Mouse (Mus musculus) WW6 (cell line): ENCODE data around the gene Rpl13.
"Not testable (repeated sequence)": the region's sequence is repeated elsewhere in the genome, so short reads cannot be mapped to it uniquely, and the experiment has no call there.

ENCODE experiments used
- DNase-seq: peaks from one replicate; pipeline ENCODE4 v3.0.0-alpha.2; 2013; ENCODE audit warnings: low read depth, low spot score

The Rpl13 gene

GRCm38 (mm10) chr8:123101735-123102685, at the start of gene Rpl13:
Gene Rpl13, plus strand, starts transcription at chr8:123102350.
- peak; percentile 91 for DNase-seq

DNA sequence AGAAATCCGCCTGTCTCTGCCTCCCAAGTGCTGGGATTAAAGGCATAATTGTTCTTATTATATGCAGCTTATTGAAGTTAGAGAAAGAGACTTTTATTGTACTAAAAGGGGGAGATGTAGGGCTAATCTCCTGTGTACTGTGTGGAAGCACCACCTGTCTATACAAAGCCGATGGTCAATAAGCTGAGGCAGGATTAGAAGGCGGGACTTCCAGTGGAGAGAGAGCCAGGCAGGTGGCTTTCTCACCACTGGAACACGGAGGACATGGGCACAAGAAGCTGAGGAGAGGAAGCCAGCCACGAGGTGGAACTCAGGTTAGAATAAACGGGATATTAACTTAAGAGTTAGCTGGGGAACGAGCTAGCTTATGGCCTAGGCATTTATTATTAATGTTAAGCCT, 39.4 kb upstream of the Rpl13 start, which contains the start of gene Spg7:
Gene Spg7 (plus strand): TSS at position 222 of the 400 bp plus-strand sequence.
- DNase-seq: no peak

GRCm38 (mm10) chr8:123064072-123064471, 38.1 kb upstream of the Rpl13 start:
- DNase-seq: no peak

- no peak for DNase-seq
Observed at GRCm38 (mm10) chr8:123064809-123065213, 37.3 kb upstream of the Rpl13 start.

DNA sequence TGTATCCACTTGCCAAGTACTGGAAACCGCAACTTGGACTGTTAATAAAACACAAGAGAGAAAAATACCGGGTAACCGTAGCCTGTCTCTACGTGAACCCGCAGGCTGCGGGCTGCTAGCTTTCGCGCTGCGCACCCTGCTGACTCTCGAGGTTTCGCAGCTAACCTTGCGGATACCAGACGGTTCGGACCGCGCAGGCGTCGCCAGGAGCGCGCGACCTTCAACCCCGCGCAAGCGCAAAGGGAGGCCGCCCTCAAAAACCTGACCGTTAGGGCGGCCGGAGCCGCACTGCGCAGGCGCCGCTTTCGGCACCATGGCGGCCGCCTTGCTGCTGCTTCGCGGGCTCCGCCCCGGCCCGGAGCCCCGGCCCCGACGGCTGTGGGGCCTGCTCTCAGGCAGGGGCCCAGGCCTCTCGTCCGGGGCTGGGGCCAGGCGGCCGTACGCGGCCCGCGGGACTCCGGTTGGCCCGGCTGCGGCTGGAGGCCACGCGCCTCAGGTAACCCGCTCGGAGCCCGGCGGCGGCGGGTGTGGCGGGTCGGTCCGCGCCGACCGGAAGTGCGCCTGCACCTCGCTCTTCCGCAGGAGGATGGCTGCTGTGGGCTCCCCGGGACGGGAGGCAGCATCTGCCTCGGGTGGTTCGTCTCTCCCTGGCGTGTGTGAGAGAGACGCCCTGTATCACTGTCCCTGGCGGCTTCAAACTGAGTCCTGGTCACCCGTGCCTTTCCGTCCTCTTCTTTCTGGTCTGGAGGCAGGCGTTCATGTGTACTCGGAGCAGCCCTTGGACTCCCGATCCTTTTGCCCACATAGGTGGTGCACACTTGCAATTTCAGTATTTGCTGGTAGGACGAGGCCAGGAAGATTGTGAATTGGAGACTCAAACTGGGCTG, 36.7 kb upstream of the Rpl13 start:
- DNase-seq: peak; percentile 95

- DNase-seq: no peak
Observed at GRCm38 (mm10) chr8:123066101-123066683, 36.0 kb upstream of the Rpl13 start.

DNA sequence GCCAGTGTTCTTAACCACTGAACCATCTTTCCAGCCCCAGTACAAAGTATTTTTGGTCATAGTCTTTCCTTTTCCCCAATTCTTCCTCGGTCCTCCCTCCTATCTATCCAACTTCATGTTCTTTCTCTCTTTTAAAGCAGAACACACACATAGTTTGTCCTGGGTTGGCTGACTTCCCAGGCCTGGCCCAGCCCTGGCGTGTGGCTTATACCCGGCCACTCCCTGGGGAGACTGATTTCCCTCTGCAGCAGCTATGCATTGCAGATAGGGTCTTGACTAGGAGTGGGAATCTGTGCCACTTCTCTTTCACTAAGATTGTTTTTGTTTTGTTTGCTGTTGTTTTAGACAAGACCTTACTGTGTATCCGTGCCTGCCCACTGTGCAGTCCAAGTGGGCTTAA, 31.0 kb upstream of the Rpl13 start:
- DNase-seq: no peak

DNA sequence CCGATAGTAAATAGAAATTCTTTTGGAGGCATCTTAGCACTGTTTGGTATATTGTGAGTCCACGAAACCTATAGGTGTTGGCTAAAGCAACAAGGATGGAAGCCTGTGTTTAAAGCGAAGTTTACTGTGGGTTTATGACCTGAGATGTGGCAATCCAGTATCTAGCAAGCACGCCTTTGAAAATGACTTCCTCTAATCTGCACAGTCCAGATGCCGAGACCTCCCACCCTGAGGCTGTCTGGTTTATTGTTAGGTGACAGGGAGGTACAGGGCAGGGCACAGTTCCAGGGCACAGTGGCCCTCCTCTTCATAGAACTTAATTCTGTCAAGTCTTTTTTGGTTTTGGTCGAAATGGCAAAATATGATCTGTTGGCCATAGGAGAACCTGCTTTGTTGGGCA, 24.9 kb upstream of the Rpl13 start:
- no peak for DNase-seq

DNA sequence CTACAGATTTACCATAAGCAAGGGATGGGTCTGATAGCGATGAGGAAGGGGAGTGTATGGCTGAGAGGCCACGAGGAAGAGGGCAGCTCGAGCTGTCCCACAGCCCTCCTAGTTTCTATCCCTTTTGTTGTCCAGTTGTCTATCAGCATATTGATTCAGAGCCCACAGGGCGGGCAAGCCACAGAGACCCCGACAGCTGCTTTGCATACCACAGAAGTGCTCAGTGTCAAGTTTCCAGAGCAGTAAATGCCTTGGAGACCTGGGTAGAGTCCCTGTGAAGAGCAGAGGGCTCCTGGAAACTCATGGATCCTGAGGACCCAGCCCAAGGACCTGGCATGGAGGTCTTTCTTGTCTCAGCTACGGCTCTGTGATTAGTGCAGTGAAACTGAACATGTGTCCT, 19.2 kb upstream of the Rpl13 start:
- no peak for DNase-seq

GRCm38 (mm10) chr8:123083610-123084009, 18.5 kb upstream of the Rpl13 start:
- no peak for DNase-seq

- no peak for DNase-seq
Observed at GRCm38 (mm10) chr8:123087289-123087688, 14.9 kb upstream of the Rpl13 start.

GRCm38 (mm10) chr8:123097216-123097615, 4.9 kb upstream of the Rpl13 start:
- DNase-seq: no peak

DNA sequence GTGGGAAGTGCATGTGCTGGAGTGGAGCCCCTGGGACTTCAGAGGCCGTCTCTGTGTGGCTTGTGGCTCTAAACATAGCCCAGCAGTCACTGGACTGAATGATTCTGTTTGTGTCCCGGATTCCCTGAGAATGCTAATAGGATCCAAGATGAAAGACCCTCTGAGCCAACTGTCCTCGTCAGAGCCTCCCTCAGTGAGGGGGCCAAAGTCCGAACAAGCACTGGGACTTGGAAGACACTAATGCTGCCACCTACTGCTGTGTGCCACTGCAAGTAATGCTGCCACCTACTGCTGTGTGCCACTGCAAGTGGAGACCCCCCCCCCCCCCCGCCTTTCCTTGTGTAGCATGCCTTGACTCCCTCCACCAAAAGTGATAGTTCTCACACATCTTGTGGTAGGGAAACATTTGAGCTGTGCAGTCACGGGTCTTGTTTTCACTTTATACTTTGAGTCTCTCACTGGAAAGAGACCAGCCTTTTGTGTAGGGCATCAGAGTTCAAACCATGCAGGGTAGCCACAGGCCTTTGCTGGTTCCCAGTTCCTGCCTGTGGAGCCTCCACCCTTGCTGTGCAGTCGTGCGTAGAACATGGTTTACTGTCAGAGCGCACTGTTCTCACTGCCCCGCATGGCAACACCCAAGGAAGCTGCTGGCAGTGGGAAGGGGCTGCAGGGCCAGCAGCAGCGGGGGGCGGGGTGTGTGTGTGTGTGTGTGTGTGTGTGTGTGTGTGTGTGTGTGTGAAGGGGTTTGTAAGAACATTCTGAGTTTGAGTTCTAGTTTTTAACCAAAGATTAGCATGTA, 4.2 kb upstream of the Rpl13 start:
- DNase-seq: no peak

DNA sequence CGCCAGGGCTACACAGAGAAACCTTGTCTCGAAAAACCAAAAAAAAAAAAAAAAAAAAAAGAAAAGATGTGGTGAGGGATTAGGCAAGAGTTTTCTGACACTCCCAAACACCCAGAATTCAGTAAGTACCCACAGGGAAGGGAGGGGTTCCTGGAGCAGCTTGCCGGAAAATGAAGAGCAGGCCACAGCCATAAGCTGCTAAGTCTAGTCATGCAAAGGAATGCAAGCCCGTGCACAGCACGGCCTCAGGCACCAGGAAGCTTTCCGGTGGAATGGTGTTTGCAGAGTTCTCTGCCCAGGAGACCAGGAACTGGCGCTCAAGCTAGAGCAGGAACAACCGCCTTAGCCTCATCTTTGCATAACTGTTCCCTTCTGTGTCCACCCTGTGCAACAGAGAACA, 1.9 kb upstream of the Rpl13 start:
- no peak for DNase-seq

DNA sequence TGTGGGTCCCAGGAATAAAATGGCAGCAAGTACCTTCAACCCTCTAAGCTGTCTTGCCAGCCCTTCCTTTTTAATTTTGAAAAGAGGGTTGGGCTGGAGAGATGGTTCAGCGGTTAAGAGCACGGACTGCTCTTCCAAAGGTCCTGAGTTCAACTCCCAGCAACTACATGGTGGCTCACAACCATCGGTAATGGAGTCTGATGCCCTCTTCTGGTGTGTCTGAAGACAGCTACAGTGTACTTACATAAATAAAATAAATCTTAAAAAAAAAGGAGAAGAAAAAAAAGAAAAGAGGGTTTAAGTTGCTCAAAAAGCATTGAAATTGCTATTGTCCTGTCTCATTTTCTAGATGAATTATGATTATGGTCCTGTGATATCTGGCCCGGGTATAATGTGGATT, 906 bp upstream of the Rpl13 start:
- no peak for DNase-seq

GRCm38 (mm10) chr8:123102855-123103254, 705 bp downstream of the Rpl13 start:
- not testable (repeated sequence) for DNase-seq

GRCm38 (mm10) chr8:123103285-123103684, 1.1 kb downstream of the Rpl13 start:
- DNase-seq: no peak

DNA sequence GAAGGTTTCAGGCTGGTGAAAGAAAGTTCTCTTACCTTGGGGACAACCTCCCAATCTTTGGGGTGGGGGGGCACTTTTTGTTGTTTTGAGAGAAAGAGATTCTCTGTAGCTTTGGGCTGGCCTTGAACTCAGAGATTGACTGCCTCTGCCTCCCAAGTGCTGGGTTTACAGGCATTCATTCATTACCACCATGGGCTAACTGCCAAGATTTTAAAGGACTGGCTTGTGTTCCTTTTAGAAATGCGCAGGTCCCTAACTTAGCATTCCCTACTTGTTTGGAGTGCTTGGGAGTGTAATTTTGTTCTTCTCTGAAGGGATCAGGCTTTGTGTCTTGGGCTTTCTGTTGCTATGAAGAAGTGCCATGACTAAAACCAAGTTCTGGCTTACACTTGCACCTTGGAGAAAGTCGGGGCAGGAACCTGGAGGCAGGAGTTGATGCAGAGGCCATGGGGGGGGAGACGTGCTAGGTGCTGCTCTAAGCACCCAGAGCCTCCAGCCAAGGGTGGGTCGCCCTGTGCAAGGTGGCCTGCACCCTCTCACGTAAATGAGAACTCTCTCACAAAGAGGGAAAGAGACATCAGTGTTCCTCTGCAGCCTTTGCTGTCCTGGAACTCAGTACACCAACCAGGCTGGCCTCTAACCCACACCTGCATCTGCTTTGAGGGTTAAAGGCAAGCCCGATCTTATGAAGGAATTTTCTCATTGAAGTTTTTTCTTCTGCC, 2.1 kb downstream of the Rpl13 start:
- no peak for DNase-seq

DNA sequence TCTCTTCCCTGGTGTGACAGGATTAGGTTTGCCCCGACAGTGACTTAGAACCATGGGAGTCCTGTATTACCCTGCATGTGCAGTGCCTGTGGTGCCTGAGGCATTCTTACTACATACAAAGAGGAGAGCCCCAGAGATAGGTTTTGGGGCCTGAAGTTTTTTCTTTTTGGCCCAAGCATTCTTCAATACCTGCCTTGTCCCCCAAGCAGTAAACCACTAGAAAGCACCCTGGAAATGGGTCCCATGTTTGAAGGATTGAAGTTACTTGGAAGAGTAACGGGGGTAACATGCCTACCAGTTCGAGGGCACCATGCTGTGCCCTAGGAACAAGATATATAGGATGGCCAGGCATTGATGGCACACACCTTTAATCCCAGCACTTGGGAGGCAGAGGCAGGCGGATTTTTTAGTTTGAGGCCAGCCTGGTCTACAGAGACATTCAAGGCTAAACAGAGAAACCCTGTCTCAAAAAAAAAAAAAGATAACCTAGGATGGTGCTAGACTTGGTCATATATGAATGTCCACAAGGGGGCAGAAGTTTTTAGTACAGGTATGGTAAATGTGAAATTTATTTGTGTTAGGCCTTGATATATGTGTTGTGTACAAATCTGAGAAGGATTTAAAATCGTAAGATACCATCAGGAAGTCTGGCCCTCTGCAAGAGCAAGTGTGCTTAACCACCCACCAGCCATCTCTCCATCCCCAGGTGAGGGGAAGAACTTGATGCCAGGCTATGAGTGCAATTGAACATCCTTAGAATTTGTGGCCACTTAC, 3.6 kb downstream of the Rpl13 start:
- peak; percentile 65 for DNase-seq

- DNase-seq: no peak
Observed at GRCm38 (mm10) chr8:123106531-123106930, 4.4 kb downstream of the Rpl13 start.
